Mouse (Mus musculus) mature B cell (primary cell): Measurements from ENCODE around the gene Wbp11.

Source experiments
- in situ Hi-C: fragments of 300-500 bp; cut with MboI; formaldehyde crosslinking; loops from 2 replicates; pipeline ENCODE4 v1.14.3; 2019

Gene Wbp11

DNA sequence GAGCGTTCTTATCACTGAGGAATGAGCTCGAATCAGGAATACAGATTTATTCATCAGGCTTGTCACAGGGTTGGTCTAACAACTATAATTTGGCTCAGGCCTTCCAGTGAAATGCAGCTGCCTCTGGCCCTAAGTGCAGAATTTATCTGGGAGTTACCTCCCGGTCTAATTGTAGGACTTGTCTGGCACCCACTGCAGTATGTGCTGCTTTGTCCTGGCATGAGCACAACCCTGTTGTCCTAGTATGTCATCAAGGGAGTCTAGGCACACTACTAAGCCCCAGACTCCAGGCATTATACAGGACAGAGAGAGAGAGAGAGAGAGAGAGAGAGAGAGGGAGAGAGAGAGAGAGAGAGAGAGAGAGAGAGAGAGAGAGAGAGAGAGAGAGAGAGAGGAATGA, 9.3 kb upstream of the Wbp11 start:
- in situ Hi-C loops, result no loop called here

DNA sequence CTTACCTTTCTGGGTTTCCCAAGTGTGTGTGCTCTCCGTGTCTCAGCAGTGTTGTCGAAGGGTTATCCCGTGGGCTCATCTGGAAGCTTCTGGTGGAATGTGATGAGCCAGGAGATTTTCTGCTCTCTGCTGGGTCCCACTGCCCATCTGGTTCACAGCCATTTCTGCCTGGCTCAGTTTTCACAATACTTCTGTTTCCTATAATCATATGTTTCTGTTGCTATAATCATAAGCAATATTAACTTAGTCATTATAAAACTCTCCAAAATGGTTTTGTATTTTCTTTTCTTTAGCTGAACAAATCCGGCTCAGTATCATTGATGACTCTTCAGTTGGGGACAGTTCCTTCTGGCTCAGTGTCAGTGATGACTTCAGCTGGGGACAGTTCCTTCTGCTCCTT, 7.3 kb upstream of the Wbp11 start, which contains the start of gene Smco3:
Gene Smco3, minus strand, starts transcription at position 101 of the 400 bp plus-strand sequence.
- in situ Hi-C loops, result no loop called here

GRCm38 (mm10) chr6:136831712-136832111, 3.7 kb upstream of the Wbp11 start:
- in situ Hi-C loops, result no loop called here

GRCm38 (mm10) chr6:136828681-136829080, 648 bp upstream of the Wbp11 start:
- in situ Hi-C loops, result no loop called here

DNA sequence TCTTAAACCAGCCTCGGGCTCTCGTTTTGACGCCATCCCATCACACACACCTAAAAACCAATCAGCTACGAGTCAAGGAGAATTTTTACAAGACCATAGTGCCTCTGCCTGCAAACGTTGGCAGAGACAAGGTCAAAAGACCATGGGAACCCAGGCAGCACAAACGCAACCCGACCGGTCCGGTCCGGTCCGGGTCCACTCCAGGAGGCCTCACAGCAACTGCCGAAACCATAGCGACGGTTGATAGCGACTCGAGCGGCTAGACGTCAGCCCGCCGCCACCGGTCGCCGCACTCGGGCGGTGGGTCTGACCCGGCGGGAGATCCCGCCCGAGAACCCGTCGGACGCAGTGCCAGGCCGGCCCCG, 535 bp downstream of the Wbp11 start, which contains the start of gene BC049715:
Gene BC049715, plus strand, starts transcription at position 111 of the 365 bp plus-strand sequence.
- in situ Hi-C loops, result no loop called here

DNA sequence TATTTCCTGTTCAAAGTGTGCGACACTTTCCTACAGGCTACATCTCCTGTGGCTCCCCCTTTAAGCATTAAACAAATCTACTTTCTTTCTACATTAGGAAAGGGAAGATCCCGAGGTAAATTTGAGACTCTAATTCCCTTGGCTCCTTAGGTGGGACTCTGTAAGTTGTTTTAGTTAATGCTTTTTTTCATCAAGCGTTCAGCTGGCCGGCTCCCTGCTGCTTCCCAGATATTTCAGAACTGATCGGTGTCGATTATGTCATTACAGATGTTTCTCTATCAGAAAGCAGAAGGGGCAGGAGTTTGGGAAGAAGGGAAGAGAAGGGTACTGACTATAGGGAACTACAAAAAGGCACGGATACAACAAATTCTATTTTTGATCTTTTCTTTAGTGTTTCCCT, 917 bp downstream of the Wbp11 start:
- in situ Hi-C loops, result no loop called here

- in situ Hi-C loops, result no loop called here
Measured at GRCm38 (mm10) chr6:136824987-136825386, 3.0 kb downstream of the Wbp11 start.

- in situ Hi-C loops, result no loop called here
Measured at GRCm38 (mm10) chr6:136821086-136821485, 6.9 kb downstream of the Wbp11 start.

DNA sequence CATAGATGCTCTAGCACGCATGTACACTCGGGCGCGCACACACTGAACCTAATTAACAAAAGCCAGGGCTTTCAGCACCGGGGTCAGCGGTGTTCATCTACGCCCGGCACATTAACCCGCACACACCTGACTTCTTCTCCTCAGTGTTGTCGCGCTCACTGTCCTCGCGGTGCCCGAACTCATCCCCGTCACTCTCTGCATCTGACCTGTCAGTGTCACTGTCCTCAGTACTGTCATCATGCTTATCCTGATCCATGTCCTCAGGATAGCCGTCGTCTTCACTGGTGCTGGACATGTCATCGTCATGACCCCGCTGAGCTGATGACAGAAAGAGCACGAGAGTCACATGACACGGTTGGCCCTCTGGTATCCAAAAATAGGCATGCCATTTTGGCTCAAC, 7.7 kb downstream of the Wbp11 start:
- in situ Hi-C loops, result no loop called here

- in situ Hi-C loops, result no loop called here
Measured at GRCm38 (mm10) chr6:136817549-136817948, 10.5 kb downstream of the Wbp11 start.

DNA sequence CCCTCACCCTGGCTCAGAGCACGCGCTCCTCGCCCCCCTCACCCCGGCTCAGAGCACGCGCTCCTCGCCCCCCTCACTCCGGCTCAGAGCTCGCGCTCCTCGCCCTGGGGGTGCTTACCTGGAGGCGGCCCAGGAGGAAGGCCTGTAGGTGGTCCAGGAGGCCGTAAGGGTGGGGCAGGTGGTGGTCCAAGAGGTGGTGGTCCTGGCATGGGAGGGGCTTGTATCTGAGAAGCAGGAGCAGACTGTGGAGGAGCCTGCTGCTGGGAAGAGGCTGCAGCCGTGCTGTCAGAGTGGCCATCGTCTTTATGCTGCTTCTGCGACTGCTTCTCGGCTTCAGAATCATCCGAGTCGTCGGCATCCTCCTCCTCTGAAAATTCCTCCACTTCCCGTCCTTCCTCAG, 11.2 kb downstream of the Wbp11 start:
- in situ Hi-C loops, result no loop called here

- in situ Hi-C loops, result no loop called here
Measured at GRCm38 (mm10) chr6:136815381-136815780, 12.7 kb downstream of the Wbp11 start.

GRCm38 (mm10) chr6:136813117-136813516, 14.9 kb downstream of the Wbp11 start:
- in situ Hi-C loops, result no loop called here

DNA sequence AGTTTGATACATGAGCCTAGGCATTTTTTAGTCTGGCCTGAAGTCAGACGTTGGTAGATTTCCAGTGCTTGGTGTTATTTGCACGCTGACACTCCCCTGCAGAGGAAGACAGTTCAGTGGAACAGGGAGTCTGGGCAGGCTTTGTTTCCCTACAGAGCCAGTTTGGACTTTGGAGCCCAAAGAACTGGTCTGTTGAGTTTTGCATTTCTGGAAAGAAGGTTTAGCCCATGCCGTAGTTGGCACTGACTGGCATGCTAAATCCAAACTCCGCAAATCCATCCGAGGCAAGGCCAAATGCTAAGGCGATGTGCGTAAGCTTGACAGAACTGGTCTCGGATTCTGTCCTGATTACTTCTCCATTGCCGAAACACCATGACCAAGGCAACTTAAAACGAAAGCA, 16.8 kb downstream of the Wbp11 start:
- in situ Hi-C loops, result no loop called here

DNA sequence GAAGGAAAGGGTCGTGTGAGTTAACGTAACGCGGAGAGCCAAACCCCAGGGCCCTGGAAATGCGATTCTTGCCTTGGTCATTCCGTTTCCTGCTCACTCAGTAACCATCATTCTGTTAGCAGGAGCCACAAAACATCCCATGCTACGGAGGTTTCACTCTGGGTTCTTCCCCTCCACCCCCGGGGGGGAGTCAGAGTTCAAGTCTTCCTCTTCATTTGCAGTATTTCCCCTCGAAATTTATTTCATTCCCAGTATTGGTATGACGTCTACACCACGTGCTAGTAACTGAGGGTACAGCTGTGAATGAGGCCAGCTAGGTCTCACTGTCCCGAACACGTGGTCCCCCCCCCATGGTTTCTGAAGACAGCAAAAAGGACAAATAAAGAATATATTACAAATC, 18.4 kb downstream of the Wbp11 start:
- in situ Hi-C loops, result no loop called here

DNA sequence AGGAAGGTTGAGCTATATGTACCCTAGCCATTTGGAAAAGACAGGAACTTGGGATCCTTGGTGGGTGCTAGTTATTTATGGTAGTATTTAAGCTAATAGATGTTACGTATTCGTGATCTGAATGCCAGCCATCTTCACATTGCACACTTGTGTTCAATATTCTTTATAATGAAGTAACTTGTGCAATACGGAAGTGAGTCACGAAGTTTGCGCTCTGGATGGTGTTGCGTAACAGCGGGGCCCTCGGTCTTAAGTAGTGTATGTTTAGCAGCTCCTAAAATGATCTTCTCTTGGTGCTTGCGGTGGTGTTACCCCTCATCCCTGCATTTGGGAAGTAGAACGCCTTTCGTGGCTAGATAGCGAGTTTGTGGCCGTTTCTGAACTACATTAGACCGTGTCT, 19.0 kb downstream of the Wbp11 start:
- in situ Hi-C loops, result no loop called here

DNA sequence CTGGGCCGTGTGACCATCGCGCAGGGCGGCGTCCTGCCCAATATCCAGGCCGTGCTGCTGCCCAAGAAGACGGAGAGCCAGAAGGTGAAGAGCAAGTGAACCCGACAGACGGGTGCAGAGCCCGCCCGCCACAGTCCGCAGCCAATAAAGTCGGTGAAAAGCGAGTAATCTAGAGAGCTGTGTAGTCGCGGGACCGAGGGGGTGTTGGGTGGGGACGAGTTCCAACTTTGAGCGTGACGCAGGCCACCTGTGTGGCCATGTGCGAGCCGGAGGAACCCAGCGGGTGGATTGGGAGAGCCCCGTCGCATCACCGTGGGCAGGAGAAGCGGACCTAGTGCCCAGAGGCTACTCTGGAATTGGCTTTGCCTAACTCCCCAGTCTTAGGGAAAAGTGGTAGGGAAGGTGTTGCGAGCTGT, 19.4 kb downstream of the Wbp11 start:
- in situ Hi-C loops, result no loop called here

GRCm38 (mm10) chr6:136808014-136808417, 20.0 kb downstream of the Wbp11 start, which contains the start of gene H2afj:
TSS of gene H2afj (plus strand) at chr6:136808244.
- in situ Hi-C loops, result no loop called here

GRCm38 (mm10) chr6:136807395-136808013, 20.5 kb downstream of the Wbp11 start:
- in situ Hi-C loops, result no loop called here

- in situ Hi-C loops, result no loop called here
Measured at GRCm38 (mm10) chr6:136806819-136807218, 21.2 kb downstream of the Wbp11 start.

- in situ Hi-C loops, result no loop called here
Measured at GRCm38 (mm10) chr6:136805409-136805775, 22.6 kb downstream of the Wbp11 start.

DNA sequence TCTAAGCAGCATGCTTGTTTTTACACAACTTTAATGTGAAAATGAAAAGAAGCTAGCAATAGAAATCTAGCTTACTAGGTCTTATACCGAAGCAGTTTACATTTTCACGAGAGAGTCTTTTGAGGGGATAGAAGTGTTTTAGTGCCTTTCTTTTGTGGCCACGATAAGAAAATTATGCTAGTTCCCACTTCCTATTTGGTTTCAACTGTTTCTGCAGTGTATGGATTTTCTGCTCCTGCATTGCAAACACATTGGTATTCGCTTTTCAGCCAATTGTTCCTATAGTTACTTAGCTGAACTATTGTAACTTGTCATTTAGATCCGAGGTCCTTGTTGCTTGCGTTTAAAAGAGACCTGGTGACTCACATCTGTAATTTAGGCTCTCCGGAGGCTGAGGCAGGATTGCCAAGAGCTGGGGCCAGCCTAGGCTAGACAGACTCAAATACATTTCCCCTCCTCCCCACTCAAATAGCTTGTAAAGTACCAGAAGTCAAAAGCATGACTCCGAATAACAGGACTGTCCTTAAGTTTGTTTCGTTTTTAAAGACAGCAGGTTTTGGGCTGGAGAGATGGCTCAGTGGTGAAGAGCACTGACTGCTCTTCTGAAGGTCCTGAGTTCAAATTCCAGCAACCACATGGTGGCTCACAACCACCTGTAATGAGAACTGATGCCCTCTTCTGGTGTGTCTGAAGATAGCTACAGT, 23.2 kb downstream of the Wbp11 start:
- in situ Hi-C loops, result no loop called here

GRCm38 (mm10) chr6:136803739-136804633, 24.0 kb downstream of the Wbp11 start, which contains the start of gene Hist4h4:
TSS of gene Hist4h4 (minus strand) at chr6:136804415.
- in situ Hi-C loops, result no loop called here
